Mouse (Mus musculus) heart, postnatal 10 days (tissue): ENCODE data around the gene Kif21b. TPM values are rescaled to one million over a fixed set of nuclear protein-coding genes. Genes with fewer than 3 reads are reported as not detected.

Experiments used
- DNase-seq, 2 experiments: peaks; one replicate each; pipeline ENCODE4 v3.0.0; 2021
- intact Hi-C: fragments of 180-260 bp; cut with DNase I; formaldehyde crosslinking; loops from one replicate; pipeline ENCODE4 v1.15.1; 2025
- total RNA-seq, 2 experiments: library from RNA; stranded (reverse); gene quantifications; 2 replicates each; pipeline ENCODE4 v1.2.3; 2021

Gene Kif21b
- total RNA-seq, 2 experiments from 2014 or later, result 1.3 to 1.6 TPM

DNA sequence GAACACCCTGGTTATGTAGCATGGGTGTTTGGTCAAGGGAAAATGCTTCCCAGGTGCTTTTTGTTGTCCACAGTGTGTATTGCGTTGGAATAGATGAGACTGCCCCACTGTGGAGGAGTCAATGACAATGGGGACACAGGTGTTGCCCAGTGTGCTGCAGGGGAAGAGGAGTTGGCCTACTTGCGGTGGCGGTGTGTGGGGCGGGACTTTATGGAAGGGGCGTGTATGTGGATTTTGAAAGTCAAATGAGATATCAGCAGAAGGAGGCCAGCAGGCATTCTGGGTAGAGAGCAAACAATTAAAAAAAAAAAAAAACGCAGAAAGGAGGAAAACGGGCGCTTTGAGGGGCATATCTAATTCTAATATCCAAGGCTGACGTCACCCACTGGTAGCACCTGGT, 18.5 kb downstream of the Kif21b start:
- intact Hi-C loops, result no loop called here
- no peak for DNase-seq

DNA sequence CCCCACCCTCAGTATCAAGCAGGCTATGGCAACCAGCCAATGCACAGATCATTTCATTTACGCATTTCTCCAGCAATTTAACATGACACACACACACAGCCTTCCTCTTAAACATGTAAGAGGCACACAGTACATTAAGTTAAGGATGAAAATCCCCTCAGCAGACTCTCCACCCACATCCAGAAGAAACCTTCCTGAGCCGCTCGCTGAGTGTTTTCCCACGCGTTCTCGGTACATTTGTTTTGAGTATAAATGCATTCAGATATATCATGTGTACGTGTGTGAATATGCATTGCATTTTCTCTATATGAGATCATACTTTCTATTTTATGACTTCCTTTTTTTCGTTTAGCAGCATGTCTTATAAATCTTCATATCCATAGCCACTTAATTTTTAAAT, 20.2 kb downstream of the Kif21b start:
- no peak for DNase-seq
- intact Hi-C loops, result no loop called here

DNA sequence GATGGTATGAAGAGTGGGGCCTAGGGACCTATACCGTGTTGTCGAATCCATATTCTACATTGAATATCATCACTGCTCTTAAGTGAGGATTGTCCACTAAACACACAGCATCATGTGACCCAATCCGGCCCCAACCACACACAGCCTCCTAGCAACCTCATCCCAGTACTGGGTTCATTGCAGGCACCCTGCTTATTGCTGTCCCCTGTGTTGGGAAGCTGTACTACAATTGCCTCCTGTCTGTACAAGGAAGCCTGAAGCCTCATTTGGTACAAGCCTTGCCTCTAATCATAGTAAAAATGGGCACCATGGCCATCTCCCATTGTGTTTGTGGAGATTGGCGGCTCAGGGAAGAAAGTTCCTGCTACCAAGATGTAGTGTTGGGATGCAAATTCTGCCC, 25.1 kb downstream of the Kif21b start:
- DNase-seq, result no peak
- intact Hi-C loops, result no loop called here

DNA sequence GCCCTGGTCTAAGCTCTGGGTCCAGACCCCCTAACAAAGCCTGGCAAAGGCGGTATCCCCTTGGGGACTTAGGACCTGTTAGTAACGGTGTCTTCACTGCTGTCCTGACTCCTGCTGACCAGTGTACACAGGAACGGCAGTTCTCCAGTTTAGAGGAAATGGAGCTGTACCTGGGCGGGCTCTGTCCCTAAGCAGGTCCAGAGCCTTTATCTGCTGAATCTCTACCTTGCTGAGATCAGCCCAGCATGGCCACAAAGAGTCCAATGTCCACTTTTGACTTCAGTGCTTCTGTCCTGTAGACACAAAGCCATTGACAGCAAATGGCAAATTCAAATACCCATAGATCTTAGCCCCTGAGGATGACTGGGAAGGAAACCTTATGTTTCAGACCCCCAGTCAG, 25.8 kb downstream of the Kif21b start:
- no peak for DNase-seq
- intact Hi-C loops, result no loop called here

DNA sequence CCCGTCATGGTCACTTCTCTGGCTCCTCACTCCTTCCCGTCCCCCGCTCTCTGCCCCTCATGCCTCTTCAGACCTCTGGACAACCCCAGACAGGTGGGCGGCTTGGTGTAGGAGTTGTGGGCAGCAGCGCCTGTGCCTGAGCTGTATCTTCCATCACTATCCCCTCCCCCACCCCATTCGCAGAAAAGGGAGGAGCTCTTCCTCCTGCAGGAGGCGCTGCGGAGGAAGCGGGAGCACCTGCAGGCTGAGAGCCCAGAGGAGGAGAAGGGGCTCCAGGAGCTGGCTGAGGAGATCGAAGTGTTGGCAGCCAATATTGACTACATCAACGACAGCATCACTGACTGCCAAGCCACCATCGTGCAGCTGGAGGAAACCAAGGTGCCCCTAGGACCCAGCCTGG, 28.6 kb downstream of the Kif21b start:
- no peak for DNase-seq
- intact Hi-C loops, result no loop called here

DNA sequence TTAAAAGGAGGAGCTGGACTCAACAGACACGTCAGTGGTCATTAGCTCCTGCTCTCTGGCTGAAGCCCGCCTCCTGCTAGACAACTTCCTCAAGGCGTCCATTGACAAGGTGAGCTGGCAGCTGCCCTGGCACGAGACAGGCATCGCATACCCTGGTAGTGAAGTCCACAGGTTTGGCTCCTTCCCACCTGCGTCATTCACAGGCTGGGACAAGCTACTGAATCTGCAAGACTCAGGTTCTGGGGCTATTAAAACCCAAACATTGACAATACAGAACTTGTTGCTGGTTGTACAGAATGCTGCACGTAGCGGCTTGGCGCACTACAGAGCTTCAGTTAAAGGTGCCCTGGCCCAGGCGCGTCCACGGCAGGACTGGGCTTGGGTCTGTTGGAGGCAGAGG, 29.1 kb downstream of the Kif21b start:
- intact Hi-C loops, result no loop called here
- no peak for DNase-seq

DNA sequence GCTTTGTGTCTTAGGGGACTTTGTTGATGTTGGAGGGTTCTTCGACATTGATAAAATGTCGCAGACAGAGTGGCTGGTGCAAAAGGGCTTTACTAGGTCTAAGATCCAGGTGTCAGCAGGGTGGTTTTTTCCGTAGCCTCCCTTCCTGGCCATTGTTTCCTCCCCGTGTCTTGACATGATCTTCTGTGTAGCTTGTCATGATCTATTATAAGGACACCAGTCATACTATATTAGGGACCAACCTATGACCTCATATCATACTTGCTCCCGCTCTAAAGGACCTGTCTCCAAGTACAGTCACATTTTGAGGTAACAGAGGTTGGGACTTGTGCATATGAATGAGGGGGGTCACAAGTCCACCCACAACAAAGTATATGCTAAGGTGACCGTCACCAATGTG, 29.7 kb downstream of the Kif21b start:
- DNase-seq, result no peak
- intact Hi-C loops, result no loop called here

DNA sequence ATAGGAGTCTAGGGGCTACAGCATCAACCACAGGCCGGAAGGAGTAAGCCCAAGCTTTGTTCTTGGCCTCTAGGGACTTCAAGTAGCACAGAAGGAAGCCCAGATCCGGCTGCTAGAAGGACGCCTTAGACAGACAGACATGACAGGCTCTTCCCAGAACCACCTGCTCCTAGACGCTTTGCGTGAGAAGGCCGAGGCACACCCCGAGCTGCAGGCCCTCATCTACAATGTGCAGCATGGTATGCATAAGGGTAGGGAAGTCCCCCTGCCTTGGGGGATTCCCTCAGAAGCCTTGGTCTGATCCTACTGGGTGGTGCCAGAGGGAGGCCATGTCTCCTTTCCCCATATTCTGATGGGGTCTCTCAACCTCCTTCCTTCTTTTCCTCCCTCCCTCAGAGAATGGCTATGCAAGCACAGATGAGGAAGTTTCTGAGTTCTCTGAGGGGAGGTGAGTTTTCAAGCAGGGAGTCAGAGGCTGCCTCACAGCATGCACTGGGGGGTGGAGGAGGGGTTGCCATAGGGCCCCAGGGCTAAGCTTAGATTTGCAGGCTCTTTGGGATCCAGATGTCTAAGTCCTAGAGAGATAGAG, 30.2 kb downstream of the Kif21b start:
- no peak for DNase-seq
- intact Hi-C loops, result no loop called here

DNA sequence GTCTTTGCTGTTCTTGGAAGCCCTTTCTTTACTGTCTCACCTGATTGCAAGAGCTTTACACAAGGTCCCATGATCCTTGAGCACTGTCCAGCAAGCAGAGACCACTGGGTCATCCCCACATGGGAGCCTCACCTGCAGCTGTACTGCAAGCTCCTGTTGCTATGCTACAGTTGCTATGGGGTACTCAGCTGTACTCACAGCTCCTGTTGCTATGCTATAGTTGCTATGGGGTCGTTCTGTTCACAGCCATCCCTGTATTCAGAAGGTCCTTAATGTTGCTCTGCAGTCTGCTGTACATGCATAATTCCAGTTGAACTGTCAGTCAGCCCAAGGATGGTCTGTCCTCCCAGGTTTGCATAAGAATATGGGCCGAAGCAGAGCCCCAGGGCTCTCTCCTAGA, 34.2 kb downstream of the Kif21b start:
- intact Hi-C loops, result no loop called here
- DNase-seq, result no peak

DNA sequence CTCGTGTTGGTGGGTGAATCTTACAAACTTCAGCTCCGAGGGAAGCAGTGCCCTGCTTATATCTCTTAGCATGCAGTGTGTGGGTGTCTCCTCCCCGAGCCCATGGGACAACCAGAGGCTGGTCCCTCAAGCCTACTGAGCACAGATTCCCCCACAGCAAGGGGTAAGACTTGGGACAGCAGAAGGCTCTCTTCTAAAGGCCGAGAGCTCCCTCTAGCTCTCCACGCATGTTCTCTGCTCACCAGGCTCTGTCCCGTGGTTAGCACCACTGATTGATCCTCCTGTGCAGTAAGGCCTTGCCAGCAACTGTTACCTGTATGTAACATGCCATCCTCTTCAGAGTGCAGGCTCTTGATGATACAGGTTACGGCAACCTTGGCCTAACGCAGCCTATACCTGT, 36.5 kb downstream of the Kif21b start:
- intact Hi-C loops, result loop anchor here (2.0 kb wide), 2 partner anchors 51 to 107 kb away; no protein-coding TSS in a partner anchor
- peak; percentile 52 to 58 for DNase-seq

DNA sequence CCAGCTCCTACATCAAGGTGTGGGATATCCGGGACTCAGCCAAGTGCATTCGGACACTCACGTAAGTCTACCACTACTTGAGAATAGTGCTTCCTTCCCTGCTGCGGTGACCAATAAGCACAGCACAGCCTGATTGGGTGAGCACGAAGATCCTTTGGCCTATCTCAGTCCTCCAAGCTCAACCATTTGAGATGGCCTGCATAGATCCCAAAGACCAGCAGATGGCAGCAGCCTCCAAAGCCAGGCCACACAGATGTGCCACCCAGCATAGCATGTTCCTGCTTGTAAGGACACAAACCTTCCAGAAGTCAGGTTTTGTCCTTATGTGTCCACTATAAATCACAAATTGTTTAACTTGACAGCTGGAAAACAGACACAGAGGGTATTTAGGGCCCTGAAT, 38.9 kb downstream of the Kif21b start:
- DNase-seq, result peak; percentile 83 to 86
- intact Hi-C loops, result loop anchor here (1.0 to 2.0 kb wide), 3 partner anchors 42 to 351 kb away; partner anchors contain the start of gene Mroh3

DNA sequence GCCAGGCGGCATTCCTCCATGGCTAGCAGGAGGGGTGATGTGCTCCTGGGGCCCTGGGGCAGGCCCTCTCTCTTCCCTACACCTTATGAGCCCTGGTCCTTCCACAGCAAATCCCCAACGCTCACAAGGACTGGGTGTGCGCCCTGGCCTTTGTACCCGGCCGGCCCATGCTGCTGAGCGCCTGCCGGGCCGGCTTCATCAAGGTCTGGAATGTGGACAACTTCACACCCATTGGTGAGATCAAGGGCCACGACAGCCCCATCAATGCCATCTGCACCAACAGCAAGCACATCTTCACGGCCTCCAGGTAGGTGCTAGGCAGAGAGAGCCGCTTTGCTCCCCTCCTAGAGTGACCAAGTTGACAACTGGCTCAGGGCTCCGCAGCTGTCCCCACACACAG, 41.5 kb downstream of the Kif21b start:
- intact Hi-C loops, result no loop called here
- no peak for DNase-seq

DNA sequence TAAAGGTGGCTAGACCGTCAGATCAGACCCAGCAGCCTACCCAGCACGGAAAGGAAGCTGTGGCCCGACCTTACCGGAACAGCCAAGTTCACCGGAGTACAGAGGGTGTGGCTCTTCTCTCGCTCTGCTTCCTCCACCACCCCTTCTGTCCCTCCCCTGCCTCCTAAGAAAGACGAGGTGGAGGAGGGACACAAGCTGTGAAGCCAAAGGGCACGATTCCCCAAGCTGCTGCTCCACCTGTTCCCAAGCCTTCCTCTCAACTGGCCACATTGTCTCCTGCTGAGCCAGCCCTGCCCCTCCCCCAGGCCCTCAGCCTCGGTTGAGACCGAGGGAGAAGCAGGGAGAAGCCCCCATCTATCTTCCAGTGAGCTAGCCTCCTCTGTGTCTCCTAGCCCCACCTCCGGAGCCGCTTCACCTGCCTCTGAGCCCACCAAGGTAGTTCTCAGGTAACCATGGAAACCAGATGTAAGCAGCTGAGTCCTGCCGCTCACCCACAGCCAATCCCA, 43.0 kb downstream of the Kif21b start:
- intact Hi-C loops, result no loop called here
- DNase-seq, result peak in 1 of 2 experiments; percentile 12

DNA sequence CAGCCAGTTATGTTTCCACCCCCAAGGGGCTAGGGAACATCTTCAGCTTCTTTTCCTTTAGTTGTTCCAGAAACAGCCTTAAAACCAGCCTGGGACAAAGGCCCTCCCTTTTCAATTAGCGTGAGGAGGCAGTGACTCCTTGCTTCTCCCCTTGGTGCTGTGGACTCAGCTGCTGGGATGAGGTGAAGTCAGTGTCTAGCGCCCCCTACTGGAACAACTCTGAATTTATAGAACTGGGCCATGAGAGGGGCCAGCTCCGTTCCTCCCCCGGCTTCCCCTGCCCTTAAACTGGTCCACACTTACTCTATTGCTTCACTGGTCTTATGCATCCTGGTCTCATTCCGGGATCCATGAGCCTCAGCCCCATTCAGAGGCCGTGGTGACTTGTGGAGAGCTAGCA, 44.0 kb downstream of the Kif21b start:
- intact Hi-C loops, result no loop called here
- DNase-seq, result peak; percentile 27 to 64

DNA sequence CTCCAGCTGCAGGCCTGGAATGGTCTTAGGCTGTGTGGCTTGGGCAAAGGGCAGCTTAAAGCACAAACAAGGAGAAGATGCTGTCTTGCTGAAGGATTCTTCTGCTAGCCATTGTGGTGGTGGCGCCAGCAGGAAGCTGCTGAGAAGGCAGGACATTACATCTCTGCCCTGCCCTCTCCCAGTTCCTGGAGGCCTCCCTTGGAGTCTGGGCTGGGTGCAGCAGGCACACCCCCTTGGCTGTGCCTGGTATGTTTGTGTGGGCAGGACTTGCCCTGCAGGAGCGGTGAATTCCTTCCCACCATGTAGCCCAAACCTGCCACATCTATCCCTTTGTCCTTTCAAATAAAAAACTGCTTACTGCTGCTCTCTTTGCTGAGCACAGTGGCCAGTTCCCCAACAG, 45.9 kb downstream of the Kif21b start:
- intact Hi-C loops, result no loop called here
- no peak for DNase-seq

DNA sequence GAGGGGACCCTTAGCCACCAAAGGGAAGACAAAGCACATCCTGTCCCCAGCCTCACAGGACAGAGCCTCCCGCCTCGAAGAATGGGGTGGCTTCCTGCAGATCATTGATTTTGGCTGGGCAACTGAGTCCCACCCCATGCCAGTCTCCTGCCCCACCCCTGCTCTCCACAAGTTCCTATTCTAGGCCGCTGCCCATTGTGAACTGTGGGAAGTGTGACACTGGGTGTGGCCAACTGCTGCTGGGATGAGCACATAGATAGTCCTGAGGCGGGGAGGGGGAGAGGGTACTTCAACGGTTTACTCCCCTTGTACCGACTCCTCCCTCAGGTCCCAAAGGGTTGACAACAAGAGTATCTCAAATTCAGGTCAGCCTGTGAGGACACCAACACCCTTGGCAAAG, 47.6 kb downstream of the Kif21b start:
- intact Hi-C loops, result no loop called here
- no peak for DNase-seq

DNA sequence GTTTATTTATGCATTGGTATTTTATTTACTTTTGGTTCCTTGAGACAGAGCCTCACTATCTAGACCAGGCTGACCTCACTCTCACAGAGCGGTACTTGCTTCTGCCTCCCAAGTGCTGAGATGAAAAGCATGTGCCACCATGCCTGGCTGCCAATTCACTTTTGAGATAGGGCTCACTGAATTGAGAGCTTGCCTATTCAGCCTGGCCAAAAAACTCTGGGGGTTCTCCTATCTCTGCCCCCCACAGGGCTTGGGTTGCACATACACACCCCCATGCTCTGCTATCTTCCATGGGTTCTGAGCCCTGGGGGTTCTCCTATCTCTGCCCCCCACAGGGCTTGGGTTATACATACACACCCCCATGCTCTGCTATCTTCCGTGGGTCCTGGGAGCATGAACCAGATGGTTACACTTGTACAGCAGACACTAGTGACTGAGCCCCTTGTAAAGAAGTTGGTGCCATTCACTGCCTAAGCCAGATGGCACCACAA, 48.4 kb downstream of the Kif21b start:
- peak in 1 of 2 experiments; percentile 37 for DNase-seq
- intact Hi-C loops, result no loop called here

DNA sequence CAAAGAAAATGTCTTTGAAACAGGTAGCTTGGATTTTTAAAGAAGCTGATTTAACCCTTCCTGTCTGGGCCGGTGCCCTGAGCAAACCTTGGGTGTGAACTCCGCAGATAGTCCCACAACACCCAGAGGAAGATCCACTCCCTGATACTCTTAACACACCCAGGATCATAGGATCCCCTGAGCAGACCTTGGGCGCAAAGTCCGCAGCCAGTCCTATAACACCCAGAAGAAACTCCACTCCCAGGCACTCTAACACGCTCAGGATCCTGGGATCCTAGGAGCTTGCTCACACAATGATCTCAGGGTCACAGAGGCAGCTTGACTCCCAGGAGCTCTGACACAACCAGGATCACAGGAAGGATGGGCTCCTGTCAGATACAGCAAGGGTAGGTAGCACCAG, 58.8 kb downstream of the Kif21b start:
- intact Hi-C loops, result no loop called here
- DNase-seq, result no peak

DNA sequence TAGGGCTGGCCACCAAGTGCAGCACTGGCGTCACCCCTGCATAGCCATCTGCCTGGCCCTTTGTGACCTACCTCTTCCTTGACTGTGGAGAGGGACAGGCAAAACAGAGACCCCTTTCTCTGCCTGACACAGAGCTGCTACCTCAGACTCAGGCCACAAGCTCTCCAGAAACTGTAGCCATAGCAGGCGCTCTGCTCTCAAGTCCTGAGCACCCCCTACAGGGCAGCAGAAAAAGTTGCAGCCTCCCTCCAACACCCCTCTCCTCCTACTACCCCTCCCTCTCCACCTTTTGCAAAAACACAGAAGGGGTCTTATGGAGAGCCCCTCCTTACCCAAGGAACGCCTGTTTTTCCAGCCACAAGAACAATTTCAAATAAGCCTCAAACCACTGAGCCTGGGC, 81.6 kb downstream of the Kif21b start, which contains the start of gene Mroh3:
Gene Mroh3, minus strand, starts transcription at position 26 of the 400 bp plus-strand sequence.
- intact Hi-C loops, result loop anchor here (1.0 to 10.0 kb wide), 2 partner anchors 43 to 98 kb away; no protein-coding TSS in a partner anchor
- DNase-seq, result peak; percentile 21 to 54

DNA sequence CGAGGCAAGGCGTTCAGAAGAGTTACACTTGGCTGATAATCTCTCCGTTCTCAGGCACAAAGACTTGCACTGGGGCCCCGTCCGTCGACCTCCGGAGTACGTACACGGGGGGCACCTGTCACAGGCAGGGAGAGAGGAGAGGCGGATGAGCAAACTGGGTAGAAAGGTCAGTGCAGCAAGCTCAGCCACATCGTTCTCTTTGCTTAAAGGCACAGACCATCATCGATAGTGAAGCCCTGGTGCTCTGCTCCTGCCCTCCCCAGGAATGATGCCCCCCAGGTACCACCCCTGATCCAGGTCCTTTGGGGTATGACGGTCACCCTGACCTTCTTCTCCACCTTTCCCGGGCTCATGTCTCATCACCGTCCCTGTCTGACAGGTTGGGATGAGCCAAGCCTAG, 83.1 kb downstream of the Kif21b start:
- intact Hi-C loops, result loop anchor here (10.0 kb wide), 1 partner anchor 100 kb away; no protein-coding TSS in a partner anchor
- no peak for DNase-seq

DNA sequence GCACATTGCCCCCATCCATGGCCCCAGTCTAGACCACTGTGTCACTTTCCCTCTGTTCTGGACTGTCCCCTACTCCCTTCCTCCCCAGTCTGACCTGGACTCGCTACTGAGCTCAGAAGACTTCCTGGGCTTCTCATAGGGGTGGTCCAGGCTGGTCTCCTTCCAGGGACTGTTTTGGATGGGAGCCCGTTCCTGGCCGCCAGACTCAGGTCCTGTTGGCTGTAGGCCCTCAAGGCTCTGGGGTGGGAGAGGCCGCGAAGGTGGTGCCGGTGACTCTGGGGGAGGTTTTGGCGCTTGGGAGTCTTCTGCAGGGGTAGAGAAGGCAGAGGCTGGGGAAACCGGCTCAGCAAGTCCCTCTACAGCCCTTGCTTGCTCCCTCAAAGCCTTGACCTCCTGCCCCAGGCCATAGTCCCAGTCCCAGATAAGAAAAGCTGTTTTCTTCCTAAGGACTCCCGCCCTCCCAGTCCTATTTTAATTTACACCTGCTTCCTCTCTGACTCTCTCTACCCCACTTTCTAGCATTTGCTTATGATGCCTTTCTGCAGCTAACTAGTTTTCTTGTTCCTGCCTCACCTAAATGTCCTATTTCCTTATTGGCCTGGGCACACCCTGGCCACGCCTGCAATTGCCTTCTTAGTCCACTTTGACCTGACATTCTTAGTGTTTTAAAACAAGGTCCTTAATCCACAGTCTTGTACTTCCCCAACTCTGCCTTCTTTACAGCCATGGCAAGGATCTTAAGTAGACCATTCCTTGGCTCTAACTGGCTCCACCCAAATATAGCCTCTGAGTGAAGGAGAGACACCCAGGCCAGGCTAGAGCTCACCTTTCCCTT, 89.1 kb downstream of the Kif21b start:
- intact Hi-C loops, result no loop called here
- DNase-seq, result no peak

DNA sequence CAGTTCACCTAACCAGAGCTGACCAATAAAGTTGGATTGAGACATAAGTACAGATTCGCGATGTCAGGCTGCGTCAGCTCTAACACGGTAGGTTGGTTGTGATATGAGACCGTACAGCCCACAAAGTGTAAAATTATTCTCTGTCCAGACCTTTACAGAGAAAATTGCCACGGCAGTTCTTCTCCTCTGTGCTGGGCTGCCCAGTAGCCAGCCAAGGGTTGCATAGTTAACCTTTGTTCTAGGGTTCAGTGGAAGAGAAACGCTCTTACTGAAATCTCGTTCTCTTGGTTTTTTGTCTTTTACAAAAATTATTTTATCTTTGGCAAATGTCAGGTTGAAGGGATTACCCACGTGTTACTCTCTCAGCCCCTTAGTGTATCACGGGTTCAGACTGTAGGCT, 91.2 kb downstream of the Kif21b start:
- intact Hi-C loops, result no loop called here
- no peak for DNase-seq
